In genomic region chr13:21158785-21159474, GRCm38 (mm10) we compare ENCODE assay signal across 7 mouse cellular contexts. TPM values are rescaled to one million over a fixed set of nuclear protein-coding genes. Genes with fewer than 3 reads are reported as not detected.
A peak's percentile ranks its signal among the peaks of the same experiment; 100 is the strongest.
DNase-seq lines count a peak whose midpoint lies in the region; ATAC-seq and TF ChIP-seq lines count a peak whose summit lies in the region.

No protein-coding gene starts in this region.

- ATAC-seq in inflammation-experienced regulatory T-cells, adult 6 months, result peak; percentile 60
- peak; percentile 31; the same call in 1 of the 2 replicates for ATAC-seq in midbrain, embryonic 11.5 days (ENCODE audit: low FRiP score)

- peak overlapping the region; percentile 29; the same call in 1 of the 2 replicates for H3K9ac ChIP-seq in midbrain, embryonic 11.5 days (ENCODE audit: low read length)

- peak; percentile 91 for TF ChIP-seq CTCF in small intestine, adult 2 months (IDR thresholded peaks at IDR 0.05; ENCODE audit: extremely low read depth, insufficient read length, insufficient replicate concordance, low read depth, low read length)

- no peak overlapping the region for H3K27ac ChIP-seq in limb, embryonic 10.5 days
- H3K27ac ChIP-seq in midbrain, embryonic 11.5 days (ENCODE audit: low read depth, low read length), result no peak overlapping the region
- H3K27ac ChIP-seq in small intestine, adult 2 months (ENCODE audit: insufficient read depth, low read depth, low read length), result peak overlapping the region; percentile 24; the same call in 1 of the 2 replicates

- DNase-seq in adrenal gland, adult (ENCODE audit: inconsistent age in 2 of 2, low spot score in 1 of 2), result peak; percentile 85 to 96
- DNase-seq in cerebellum, postnatal 4 days (ENCODE audit: low spot score in 2 of 2), result peak; percentile 83 to 88
- DNase-seq in gastrocnemius, adult 8-10 months (ENCODE audit: low spot score in 2 of 2), result peak; percentile 45 to 63
- DNase-seq in limb, embryonic 10.5 days (ENCODE audit: low spot score), result peak; percentile 93
- peak; percentile 98 for DNase-seq in midbrain, embryonic 11.5 days (ENCODE audit: low spot score, missing footprints)

- no peaks in the 10 kb centered on the region for H3K4me1 ChIP-seq in limb, embryonic 10.5 days
- H3K4me1 ChIP-seq in midbrain, embryonic 11.5 days (ENCODE audit: control insufficient read depth, insufficient read depth, low read length), result no peaks in the 10 kb centered on the region
- H3K4me1 ChIP-seq in small intestine, adult 2 months (ENCODE audit: control insufficient read depth, insufficient read depth, insufficient read length, low read length), result no peaks in the 10 kb centered on the region; the same call in 1 of the 2 replicates

- H3K4me2 ChIP-seq in midbrain, embryonic 11.5 days, result peak overlapping the region; percentile 68

- peak overlapping the region; percentile 64 for H3K4me3 ChIP-seq in limb, embryonic 10.5 days
- peak overlapping the region; percentile 45 for H3K4me3 ChIP-seq in midbrain, embryonic 11.5 days (ENCODE audit: low read depth, low read length)
- H3K4me3 ChIP-seq in small intestine, adult 2 months (ENCODE audit: low read depth, low read length), result peak overlapping the region; percentile 90

- no peaks in the 10 kb centered on the region for H3K27me3 ChIP-seq in limb, embryonic 10.5 days (ENCODE audit: low read depth, poor library complexity, severe bottlenecking)
- H3K27me3 ChIP-seq in midbrain, embryonic 11.5 days (ENCODE audit: control insufficient read depth, insufficient read depth, low read length), result no peaks in the 10 kb centered on the region
- H3K27me3 ChIP-seq in small intestine, adult 2 months (ENCODE audit: control insufficient read depth, insufficient read depth, low read length), result no peaks in the 10 kb centered on the region

- no peaks in the 10 kb centered on the region for H3K9me3 ChIP-seq in limb, embryonic 10.5 days (replicated peaks)
- no peaks in the 10 kb centered on the region for H3K9me3 ChIP-seq in midbrain, embryonic 11.5 days (ENCODE audit: control insufficient read depth, low read length)

- no peaks in the 10 kb centered on the region for H3K36me3 ChIP-seq in limb, embryonic 10.5 days
- no peaks in the 10 kb centered on the region for H3K36me3 ChIP-seq in midbrain, embryonic 11.5 days (ENCODE audit: control insufficient read depth, insufficient read depth, low read length)
- no peaks in the 10 kb centered on the region for H3K36me3 ChIP-seq in small intestine, adult 2 months (ENCODE audit: control insufficient read depth, insufficient read depth, low read length)

- TF ChIP-seq POLR2A in small intestine, adult 2 months (IDR thresholded peaks at IDR 0.05; ENCODE audit: low read depth, low read length), result no peak

- under 1% methylated on average over 19 of the region's 19 CpGs for WGBS in limb, embryonic 10.5 days
- under 1% methylated on average over 19 of the region's 19 CpGs for WGBS in midbrain, embryonic 11.5 days
- WGBS in small intestine, adult 2 months, result 1% methylated on average over 19 of the region's 19 CpGs

RNA-seq across cellular contexts. Expression of gene Olfr1368, which starts 13.3 kb away (rescaled TPM):
- total RNA-seq in gastrocnemius, adult 8-10 months (2022), result not detected
- polyA plus RNA-seq in inflammation-experienced regulatory T-cells, adult 6 months (2017; shearing (Covaris generic)), result not detected
- polyA plus RNA-seq in limb, embryonic 10.5 days (2016; fragmentation: Nextera tagmentation; extraction: Ambion mirVana), result not detected in 2 replicates
- not detected in 2 replicates for polyA plus RNA-seq in midbrain, embryonic 11.5 days (2014; fragmentation: Nextera tagmentation; extraction: Ambion mirVana)
- polyA plus RNA-seq in small intestine, adult 2 months (2012; rRNA removed), result not detected in 2 replicates

RNA-seq across cellular contexts. Expression of gene Trim27, which starts 20.3 kb away (rescaled TPM):
- 10 to 100 TPM; 22.7 to 27.5 (median 25.3) TPM for total RNA-seq in gastrocnemius, adult 8-10 months (2022)
- polyA plus RNA-seq in inflammation-experienced regulatory T-cells, adult 6 months (2017; shearing (Covaris generic)), result 10 to 100 TPM; 16.0 to 17.3 (median 16.3) TPM
- polyA plus RNA-seq in limb, embryonic 10.5 days (2016; fragmentation: Nextera tagmentation; extraction: Ambion mirVana), result 200 and 218 TPM in 2 replicates
- polyA plus RNA-seq in midbrain, embryonic 11.5 days (2014; fragmentation: Nextera tagmentation; extraction: Ambion mirVana), result 136 and 138 TPM in 2 replicates
- polyA plus RNA-seq in small intestine, adult 2 months (2012; rRNA removed), result 34.0 and 46.4 TPM in 2 replicates

RNA-seq across cellular contexts. Expression of gene Olfr263, which starts 29.5 kb away (rescaled TPM):
- total RNA-seq in gastrocnemius, adult 8-10 months (2022), result not detected
- not detected for polyA plus RNA-seq in inflammation-experienced regulatory T-cells, adult 6 months (2017; shearing (Covaris generic))
- polyA plus RNA-seq in limb, embryonic 10.5 days (2016; fragmentation: Nextera tagmentation; extraction: Ambion mirVana), result not detected in 2 replicates
- polyA plus RNA-seq in midbrain, embryonic 11.5 days (2014; fragmentation: Nextera tagmentation; extraction: Ambion mirVana), result not detected in 2 replicates
- polyA plus RNA-seq in small intestine, adult 2 months (2012; rRNA removed), result not detected in 2 replicates

RNA-seq across cellular contexts. Expression of gene Olfr1369-ps1, which starts 47.6 kb away (rescaled TPM):
- total RNA-seq in gastrocnemius, adult 8-10 months (2022), result not detected
- polyA plus RNA-seq in inflammation-experienced regulatory T-cells, adult 6 months (2017; shearing (Covaris generic)), result under 1 TPM in 2 of 3 experiments, not detected in 1; 0.13 to 0.27 TPM
- polyA plus RNA-seq in limb, embryonic 10.5 days (2016; fragmentation: Nextera tagmentation; extraction: Ambion mirVana), result 0.10 TPM in 1 of 2 replicates, not detected in the other
- 0.04 TPM in 1 of 2 replicates, not detected in the other for polyA plus RNA-seq in midbrain, embryonic 11.5 days (2014; fragmentation: Nextera tagmentation; extraction: Ambion mirVana)
- polyA plus RNA-seq in small intestine, adult 2 months (2012; rRNA removed), result not detected in 2 replicates
